Mouse (Mus musculus) thymus, postnatal 4 days (tissue): ENCODE data around the gene Plcg1.

Source experiments
- DNase-seq: peaks from one replicate; pipeline ENCODE4 v3.0.0; 2021

Gene Plcg1

DNA sequence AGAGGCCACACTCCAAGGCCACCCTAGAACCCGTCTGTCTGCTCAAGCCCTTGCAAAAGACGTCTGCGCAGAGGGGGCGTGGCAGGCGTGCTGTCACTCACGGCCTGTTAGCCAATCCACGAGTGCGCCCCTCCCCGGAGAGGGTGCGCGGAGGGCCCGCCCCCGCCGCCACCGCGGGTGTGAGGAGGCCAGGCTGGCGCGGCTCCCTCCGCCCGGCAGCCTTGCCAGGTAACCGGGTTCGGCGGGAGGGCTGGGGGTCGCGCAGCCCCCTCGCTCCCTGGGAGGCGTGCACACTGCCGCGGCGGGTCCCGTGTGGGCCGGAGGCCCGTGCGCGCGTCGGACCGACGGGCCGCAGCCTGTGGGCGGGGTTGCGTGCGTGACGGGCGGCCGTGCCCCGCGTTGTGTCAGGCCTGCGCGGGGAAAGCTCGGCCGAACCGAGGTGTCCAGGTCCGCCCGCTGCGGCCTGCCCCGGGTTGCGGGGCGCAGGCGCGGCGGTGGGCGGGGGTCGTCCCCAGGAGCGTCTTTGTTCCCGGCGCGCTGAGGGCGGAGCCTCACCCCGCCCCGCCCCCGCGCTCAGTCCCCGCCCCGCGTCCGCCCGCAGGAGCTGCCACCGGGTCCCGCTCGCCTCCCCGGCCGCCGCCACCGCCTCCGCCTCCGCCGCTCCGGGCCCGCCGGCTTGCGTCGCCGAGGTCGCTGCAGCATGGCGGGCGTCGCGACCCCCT is at the start of gene Plcg1:
Gene Plcg1, plus strand, starts transcription at position 184 of the 722 bp plus-strand sequence.
- peak; percentile 99 for DNase-seq

DNA sequence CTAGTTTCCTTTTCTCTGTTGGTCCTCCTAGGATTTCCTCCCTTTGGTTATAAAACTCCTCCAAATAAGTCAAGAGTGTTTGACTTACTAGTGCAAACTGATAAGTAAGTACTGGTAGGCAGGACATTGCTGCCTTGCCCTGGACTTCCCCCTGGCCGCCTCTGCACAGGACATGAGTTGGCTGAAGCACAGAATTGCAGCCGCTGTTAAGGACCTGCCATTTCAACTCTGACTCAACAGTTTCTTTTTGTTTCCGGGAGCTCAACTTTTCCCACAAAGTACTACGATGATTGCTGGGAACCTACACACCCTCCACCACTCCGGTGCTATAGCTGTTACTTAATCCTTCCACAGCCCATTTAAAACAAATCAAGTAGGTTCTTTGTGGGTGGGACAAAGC is 30.8 kb upstream of the Plcg1 start:
- DNase-seq, result no peak

DNA sequence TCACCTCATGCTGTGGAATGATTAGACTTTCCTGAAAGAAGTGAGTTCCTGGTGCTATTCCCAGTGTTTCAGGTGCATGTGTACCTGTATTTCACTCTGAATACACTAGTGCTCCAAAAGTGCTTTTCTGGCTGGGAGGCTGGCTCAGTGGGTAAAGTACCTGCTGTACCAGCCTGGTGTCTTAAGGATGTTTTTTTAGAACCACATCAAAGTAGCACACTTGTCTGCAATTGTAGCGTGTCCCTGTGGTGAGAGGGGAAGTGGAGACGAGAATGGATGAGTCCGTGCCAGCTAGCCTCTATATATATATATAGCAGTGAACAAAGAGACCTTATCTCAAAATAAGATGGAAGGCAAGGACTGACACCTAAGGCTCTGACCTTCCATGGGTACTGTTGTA is 29.5 kb upstream of the Plcg1 start:
- DNase-seq, result peak; percentile 14

DNA sequence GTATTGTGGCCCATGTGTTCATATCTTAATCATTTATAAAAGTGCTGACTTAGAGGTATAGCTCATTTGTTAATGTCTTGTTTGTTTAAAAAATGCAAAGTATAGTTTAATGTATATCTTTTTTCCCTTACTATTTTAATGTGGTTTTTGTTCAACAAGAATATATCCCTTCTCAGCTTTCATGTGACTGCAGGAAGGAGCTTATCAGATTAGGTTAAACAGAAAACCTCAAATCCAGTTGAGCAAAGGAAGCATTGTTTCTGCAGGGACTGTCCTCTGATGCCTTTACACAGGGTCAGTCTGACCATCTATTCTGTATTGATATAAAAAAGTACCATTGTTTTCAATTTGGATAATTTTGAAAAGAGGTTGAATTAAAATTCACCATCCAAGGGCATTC is 28.3 kb upstream of the Plcg1 start:
- no peak for DNase-seq

DNA sequence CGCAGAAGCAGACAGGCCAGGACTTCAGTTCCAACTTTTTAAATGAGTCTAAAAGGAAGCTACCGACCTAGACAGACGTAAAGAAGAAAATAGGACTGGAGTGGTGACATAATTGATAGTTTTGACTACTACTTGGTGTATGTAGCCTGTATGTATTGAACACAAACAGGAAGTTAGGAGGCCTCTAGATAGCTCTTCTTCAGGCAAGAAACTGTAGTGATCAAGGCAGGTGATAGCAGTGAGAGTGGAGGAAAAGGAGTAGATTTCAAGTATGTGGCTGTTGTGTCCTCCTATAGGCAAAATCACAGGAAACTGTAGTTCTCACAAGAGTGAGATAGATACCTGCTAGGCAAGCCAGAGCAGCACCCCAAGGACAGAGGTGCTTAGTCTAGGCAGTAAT is 23.4 kb upstream of the Plcg1 start:
- no peak for DNase-seq

DNA sequence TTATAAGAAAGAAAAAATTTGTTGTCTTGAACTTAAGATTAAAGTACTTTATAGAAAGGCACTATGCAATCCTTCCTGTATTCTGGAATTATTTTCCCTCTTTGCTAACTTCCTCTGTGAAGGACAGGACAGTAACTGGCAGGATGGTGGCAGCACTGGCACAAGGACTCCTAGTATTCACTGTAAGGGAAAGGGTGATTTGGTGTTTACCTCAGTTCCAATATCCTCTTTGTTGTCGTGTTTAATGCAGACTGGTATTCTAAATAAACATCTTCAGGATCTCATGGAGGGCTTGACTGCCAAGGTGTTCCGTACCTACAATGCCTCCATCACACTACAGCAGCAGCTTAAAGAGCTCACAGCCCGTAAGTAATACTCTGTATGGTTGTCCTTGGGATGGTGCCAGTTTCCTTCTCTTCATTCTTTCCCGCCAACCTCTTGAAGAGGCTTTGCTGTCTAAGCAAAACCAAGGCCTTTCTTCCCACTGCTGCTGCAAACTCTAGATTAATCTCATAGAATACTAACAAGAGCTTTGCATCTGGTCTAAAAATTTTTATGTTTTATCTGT is 15.6 kb upstream of the Plcg1 start:
- DNase-seq, result no peak

DNA sequence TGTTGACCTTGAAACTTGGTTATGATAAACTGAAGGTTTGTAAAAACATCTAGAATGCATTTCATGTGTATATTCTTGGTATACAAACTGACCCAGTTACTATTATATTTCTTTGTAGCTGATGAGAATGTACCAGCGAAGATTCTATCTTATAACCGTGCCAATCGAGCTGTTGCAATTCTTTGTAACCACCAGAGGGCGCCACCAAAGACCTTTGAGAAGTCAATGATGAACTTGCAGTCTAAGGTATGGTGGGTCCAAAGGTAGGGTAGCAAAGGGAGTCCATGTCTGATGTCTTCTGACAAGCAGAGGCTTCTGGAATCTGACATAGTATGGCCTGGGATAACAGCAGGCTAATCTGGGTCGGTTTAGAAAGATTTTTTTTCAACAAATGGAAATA is 13.8 kb upstream of the Plcg1 start:
- DNase-seq, result peak; percentile 81

DNA sequence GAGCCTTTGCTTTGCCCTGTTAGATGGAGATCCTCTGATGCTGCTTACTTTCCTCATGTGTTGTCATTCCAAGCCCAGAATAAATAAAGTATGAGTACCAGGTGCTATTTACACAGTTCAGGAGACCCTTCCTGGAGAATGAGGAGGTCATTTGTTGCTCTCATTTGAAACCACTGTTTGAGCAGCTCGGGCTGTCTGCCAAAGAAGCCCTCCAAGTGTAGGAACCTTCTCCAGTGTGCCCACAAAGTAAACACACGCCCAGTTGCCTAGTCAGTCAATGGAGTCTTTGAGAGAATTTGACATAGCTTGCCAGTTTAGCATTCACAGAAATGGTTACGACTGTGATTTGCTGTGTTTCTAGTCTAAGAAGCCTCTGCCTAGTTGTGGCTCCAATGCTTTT is 12.3 kb upstream of the Plcg1 start:
- DNase-seq, result no peak

DNA sequence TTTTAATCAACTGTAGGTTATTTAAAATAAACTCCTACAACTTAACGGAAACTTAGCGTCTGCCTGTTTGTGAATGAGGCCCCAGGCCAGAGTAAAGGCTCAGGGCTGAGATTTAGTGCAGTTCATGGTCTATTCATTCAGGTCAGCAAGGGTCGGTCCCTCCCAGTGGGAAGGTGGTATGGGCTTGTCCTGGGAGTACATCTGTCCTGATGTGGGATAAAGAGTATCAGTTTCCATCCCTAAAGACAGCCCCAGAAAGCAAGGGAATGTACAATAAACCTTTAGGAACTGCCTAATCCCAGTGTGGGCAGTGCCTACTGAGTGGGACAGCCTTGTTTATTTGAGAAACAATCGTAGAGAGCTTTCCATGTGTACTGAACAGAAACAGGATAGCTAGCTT is 8.4 kb upstream of the Plcg1 start:
- no peak for DNase-seq

DNA sequence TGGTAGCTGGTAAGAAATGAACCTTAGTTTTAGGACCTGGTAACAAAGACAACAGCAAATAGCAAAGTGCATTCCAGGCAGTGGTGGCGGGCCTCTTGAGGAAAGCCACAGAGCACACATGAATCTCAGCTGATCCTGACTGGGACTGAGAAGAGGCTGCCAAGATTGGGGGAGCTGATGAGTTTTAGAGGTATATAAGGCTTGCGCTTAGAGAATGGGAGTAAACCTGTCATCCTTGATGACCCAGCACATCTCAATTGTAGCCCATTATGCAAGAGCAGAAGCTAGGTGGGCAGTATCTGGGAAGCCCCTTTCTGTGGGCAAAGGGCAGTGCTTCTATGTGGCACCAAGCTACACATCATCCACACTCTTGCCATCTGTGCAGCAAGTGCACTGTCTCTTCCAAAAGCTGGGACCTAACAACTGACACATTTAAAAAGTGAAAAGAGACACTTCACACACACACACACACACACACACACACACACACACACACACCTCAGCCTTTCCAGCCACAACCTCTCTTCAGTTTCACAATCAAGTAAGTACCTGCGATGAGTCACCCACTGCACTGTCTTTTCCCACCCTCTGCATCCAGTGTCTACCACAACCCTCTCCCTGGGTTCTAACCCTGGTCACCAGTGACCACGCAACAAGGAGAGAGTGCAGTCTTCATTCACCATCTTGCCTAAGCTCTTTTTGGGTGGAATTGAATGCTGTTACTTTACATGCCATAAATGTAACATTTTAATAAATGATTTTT is 7.3 kb upstream of the Plcg1 start:
- DNase-seq, result no peak

DNA sequence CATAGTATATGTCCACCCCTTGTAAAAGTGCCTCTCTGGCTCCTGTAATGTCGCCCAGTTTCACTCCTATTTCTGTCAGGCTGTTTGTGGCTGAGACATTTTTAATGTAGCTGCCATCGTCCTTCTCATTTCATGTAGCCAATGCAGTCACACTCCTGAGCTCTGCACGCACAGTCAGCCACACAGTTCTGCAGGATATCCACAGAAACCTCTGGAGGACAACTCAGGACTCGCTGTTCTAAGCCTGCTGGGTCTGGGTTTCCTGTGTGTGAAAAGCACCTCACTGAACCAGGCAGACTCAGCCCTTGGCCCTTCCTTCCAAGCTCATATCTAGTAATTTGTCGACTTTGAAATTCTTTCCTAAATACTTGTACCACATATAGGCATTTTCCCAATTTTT is 6.6 kb upstream of the Plcg1 start:
- DNase-seq, result no peak

DNA sequence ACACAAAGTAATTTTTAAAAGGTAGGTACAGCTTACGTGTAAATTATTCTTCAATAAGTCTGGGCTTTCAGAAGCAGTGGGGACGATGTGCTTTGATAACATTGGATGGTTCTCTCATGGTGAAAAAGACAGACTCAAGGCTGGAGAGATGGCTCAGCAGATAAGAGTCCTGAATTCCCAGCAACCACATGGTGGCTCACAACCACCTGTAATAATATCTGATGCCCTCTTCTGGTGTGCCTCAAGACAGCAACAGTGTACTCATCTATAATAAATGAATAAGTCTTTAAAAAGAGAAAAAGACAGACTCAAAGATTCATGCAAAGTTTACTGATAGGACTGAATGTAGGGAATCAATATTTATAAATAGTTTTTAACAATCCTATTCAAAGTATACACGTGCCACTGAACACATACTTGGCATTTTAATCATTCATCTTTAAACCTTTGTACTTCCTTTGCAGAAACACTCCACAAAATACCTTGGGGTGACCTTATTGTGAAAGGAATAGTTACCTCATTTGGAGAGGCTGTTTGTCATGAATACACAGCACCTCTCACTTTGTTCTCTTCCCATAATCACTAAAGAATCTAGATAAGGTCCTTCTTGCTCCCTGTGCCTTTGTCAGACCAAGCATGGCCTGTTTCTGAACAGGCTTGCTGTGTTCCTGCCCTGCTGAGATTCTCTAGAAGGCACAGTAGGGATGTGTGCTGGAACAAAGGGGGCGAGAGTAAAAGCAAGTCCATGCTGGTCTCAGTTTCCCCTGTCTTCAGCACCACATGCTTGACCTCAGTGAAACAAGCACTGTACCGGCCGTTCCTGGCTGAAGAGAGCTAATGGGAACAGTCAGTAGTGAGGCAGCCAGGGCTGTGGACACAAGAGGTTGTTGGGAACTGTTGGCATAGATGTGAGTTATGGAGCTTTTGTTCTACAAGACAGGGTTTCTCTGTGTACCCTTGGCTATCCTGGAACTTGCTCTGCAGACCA is 4.9 kb upstream of the Plcg1 start:
- no peak for DNase-seq

DNA sequence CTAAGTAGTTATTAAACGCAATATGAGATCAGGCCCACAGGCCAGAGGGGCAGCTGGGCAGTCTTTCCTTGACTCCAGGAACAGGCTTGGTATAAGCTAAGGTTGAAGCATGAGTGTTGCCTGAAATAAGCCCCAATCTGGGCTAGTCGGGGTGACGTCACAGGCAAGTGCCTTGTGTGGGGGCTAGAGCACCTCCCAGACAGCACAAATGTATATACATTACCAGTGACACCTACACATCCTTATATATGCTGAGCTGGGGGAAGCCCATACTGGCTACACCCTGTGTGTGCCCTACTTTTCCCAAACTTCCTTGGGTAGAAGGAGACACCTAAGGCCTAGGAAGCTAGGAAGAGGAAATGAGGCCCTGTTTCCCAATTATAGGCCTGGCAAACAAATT is 2.1 kb upstream of the Plcg1 start:
- peak; percentile 8 for DNase-seq

DNA sequence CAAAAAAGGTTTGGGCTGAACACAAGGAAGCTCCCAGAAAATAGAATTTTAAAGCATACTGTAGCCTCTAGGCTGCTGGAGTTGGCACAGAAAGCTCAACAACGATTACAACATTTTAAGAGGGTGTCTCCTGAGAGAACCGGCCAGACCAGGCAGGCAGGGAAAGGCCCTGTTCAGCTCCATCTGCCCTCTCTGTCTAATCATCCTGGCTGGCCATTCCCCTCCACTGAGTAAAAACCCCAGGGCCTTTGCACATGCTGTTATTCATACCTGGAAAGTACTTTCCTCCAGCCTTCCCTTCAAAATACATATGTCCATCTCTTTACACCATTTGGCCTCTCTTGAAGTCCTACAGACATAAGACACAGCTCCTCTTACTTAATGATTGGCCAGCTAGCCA is 1.7 kb upstream of the Plcg1 start:
- DNase-seq, result peak; percentile 9

DNA sequence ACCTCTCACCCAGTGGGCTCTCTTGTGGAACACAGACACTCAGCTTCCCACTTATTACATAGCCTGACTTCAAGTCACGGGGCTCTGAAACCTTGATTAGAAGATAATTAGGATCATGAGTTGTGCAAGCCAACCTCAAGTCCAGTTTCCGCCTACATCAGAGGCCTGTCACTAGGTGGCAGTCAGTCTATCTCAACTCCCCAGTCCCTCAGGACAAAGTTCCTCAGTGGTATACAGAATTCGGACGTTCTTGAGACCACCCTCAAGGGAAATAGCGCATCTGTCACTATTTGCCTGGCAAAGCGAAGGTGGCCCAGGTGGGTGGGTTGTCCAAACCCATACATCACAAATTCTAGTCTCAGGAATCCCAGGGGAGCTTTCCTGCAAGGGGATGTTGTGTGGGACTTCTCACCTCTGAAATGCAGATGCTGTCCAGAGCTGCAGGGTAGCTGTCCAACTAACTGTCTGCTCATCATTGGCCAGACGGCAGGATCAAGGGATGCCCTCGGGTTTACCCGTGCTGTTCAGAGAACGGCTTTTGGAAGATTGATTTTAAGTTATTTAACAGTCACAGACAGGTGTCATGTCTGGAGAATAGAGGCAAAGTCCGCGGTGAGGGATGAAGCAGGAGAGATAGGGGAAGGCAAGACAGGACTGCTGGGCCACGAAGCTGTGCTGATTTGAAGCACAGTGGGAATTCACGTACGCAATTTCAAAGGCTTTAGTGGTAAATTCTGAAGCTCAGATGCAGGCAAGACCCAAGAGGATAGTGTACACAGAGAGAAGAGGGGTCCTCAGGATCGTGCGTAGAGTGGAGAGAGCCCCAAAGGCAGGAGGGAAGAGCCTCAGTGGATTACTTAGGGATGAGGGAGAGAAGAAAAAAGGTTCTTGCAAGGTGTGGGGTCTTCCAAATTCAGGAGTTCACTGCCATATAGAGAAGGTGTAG is 976 bp upstream of the Plcg1 start:
- peak; percentile 36 for DNase-seq

DNA sequence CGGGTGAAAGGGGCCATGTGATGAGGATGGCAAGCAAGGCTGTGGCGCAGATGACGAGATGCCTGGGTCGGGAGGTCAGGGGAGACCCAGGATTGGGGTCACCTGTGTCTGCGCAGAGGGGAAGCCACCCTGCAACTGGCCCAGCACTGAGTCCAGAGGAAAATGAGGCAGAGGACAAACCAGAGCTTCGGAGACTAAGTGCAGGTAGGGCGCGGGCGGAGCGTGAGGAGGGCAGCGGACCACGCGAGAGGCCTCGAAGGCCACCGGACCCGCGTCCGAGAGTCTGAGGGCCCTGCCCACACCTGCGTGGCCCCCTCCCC is 343 bp upstream of the Plcg1 start:
- no peak for DNase-seq

DNA sequence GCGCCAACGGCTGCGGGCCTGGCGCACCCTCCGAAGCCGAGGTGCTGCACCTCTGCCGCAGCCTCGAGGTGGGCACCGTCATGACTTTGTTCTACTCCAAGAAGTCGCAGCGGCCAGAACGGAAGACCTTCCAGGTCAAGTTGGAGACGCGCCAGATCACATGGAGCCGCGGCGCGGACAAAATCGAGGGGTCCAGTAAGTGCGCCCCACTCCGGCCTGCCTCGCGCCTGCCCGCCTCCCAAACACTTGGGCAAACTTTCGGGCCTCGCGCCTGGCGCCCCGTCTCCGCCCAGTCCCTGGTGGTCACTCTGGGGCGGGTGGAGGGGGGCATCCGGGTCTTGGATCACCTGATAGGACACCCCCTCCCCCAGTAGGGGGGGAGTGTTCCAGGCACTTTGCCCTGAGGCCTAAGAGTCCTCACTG is 750 bp downstream of the Plcg1 start:
- DNase-seq, result no peak

DNA sequence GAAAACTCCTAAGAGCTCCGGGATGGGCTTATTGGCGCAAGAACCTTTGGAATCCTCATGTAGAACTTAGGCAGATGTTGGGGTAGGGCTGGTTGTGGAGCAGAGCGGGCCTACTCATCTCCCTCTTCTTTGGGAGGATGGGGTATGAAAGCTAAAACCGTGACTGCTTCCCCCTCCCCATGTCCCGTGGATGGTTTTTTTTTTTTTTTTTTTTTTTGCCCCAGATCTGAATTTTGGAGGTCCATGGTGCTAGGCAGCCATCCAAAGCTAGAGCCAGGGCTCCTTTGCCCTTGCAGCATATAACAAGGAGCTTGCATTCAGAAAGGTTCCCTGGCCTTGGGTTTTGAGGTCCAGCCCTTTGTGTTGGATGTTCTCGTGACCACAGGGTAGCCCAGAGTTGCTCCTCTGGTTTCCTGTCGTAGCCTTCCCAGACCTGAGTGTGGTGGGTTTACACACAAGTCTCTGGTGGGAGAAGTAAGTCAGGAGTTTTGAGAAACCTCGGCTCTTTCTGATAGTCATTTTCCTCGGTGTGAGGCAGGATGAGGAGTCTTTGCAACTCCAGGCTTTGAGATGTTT is 1.4 kb downstream of the Plcg1 start:
- DNase-seq, result no peak

DNA sequence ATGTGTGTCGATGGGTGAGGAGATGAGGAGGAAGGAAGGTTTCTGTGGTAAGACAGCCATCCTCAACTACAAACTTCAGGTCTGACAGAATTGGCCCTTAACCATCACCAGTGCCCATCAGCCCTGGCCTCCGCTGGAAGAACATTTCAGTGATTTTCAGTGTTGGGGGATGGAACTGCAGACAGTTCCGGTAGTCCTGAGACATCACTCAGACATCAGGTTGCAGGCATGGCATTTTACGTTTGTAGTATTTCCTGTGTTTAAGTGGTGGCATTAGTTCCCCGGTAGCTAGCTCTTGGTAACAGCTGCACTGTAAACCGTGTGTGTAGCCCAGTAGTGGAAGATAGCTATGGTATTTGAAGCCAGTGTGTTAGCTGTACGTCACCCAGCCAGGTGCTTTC is 2.0 kb downstream of the Plcg1 start:
- DNase-seq, result peak; percentile 52

DNA sequence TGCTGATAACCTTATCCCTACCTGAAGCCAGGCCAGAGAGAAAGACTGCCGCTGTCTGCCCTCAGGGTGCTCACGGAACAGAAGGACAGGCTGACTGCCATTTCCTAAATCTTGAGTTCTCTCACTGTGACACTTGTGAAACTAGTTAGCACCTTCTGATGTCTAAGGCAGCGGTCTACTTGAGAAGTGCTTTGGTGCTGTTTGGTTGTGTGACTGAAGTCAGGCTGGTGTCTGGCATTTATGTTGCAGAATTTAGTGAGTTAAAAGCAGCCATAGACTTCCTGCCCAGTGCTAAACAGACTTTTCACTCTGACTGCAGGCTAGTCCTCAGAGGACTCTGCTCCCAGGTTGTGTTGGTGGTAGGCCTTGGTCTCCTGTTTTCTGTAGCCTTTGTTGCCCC is 3.2 kb downstream of the Plcg1 start:
- peak; percentile 46 for DNase-seq

DNA sequence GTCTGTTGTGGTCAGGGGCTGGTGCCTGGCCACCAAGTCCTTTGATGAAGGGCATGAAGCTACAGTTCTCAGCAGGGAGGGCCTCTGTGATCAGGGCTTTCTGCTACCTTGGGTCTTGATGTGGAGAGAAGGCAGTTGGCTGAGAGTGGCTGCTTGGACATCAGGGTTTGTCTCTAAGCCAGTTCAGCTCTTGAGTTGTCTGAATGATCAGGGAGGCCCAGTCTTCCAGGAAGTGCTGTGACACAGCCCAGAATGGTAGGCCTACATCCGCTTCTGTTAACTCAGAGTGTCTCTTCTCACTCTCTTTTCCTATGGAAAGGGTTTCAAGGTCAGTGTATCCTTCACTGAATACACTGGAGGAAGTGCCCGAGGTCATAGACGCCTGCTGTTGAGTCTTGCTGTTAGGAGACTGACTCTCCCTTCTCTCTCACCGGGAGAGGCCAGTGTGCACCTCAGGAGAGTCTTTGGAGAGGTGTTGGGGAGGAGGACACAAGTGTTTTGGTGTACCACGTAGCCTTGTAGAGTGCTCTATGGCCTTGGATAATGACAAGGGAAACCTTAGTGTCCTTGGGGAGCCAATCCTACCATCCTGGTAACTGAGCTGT is 4.7 kb downstream of the Plcg1 start:
- peak; percentile 17 for DNase-seq
